Mouse (Mus musculus) embryo, embryonic 10 days (tissue): Measurements from ENCODE around the gene Ubxn1.
A peak's percentile ranks its signal among the peaks of the same experiment; 100 is the strongest.
"Not testable (repeated sequence)": the region's sequence is repeated elsewhere in the genome, so short reads cannot be mapped to it uniquely, and the experiment has no call there.

Source experiments
- DNase-seq: peaks from one replicate; pipeline ENCODE4 v3.0.0-alpha.2; 2015; ENCODE audit warnings: low spot score

Gene Ubxn1

GRCm38 (mm10) chr19:8871267-8872186 lies at the start of gene Ubxn1:
Gene Ubxn1 (plus strand): TSS chr19:8871496.
- DNase-seq: peak; percentile 98

GRCm38 (mm10) chr19:8822696-8823095 lies 48.6 kb upstream of the Ubxn1 start:
- no peak for DNase-seq

- DNase-seq: no peak
These were observed 41.6 kb upstream of the Ubxn1 start, which contains the start of gene AC129217.1 for GRCm38 (mm10) chr19:8829660-8830059. Gene AC129217.1 (plus strand): TSS chr19:8829773.

- no peak for DNase-seq
These were observed 40.6 kb upstream of the Ubxn1 start for GRCm38 (mm10) chr19:8830664-8831063.

- no peak for DNase-seq
These were observed 40.0 kb upstream of the Ubxn1 start for GRCm38 (mm10) chr19:8831262-8831661.

- no peak for DNase-seq
These were observed 38.3 kb upstream of the Ubxn1 start for GRCm38 (mm10) chr19:8832971-8833370.

GRCm38 (mm10) chr19:8836327-8836726 lies 35.0 kb upstream of the Ubxn1 start:
- not testable (repeated sequence) for DNase-seq

GRCm38 (mm10) chr19:8837251-8837791 lies 34.0 kb upstream of the Ubxn1 start, which contains the start of gene Bscl2:
Gene Bscl2 (plus strand): TSS chr19:8837467.
- DNase-seq: peak; percentile 92

- no peak for DNase-seq
These were observed 33.1 kb upstream of the Ubxn1 start for GRCm38 (mm10) chr19:8838041-8838730.

GRCm38 (mm10) chr19:8839103-8839907 lies 32.0 kb upstream of the Ubxn1 start, which contains the start of gene Gng3:
Gene Gng3 (minus strand): TSS chr19:8839194.
- peak; percentile 63 for DNase-seq

- DNase-seq: peak; percentile 80
These were observed 31.1 kb upstream of the Ubxn1 start for GRCm38 (mm10) chr19:8839908-8840791.

GRCm38 (mm10) chr19:8841012-8841411 lies 30.3 kb upstream of the Ubxn1 start:
- no peak for DNase-seq

GRCm38 (mm10) chr19:8842961-8843360 lies 28.3 kb upstream of the Ubxn1 start:
- no peak for DNase-seq

GRCm38 (mm10) chr19:8844371-8845129 lies 26.7 kb upstream of the Ubxn1 start:
- peak; percentile 87 for DNase-seq

- no peak for DNase-seq
These were observed 22.9 kb upstream of the Ubxn1 start for GRCm38 (mm10) chr19:8848356-8848755.

GRCm38 (mm10) chr19:8850402-8850901 lies 20.8 kb upstream of the Ubxn1 start, which contains the start of gene Lrrn4cl:
Gene Lrrn4cl (plus strand): TSS chr19:8850768.
- DNase-seq: peak; percentile 68

GRCm38 (mm10) chr19:8851639-8852038 lies 19.7 kb upstream of the Ubxn1 start:
- DNase-seq: no peak

GRCm38 (mm10) chr19:8852236-8852928 lies 18.9 kb upstream of the Ubxn1 start:
- no peak for DNase-seq

- DNase-seq: no peak
These were observed 18.2 kb upstream of the Ubxn1 start for GRCm38 (mm10) chr19:8853117-8853516.
